Mouse (Mus musculus): ENCODE measurements at regions not wholly inside any gene's neighbourhood (a gene's known extent, or its start where the extent isn't known, plus 50 kb on each side); places are given as distances from the start of the nearest gene placed in this dataset.
"Not testable (repeated sequence)": the region's sequence is repeated elsewhere in the genome, so short reads cannot be mapped to it uniquely, and the experiment has no call there.

DNA sequence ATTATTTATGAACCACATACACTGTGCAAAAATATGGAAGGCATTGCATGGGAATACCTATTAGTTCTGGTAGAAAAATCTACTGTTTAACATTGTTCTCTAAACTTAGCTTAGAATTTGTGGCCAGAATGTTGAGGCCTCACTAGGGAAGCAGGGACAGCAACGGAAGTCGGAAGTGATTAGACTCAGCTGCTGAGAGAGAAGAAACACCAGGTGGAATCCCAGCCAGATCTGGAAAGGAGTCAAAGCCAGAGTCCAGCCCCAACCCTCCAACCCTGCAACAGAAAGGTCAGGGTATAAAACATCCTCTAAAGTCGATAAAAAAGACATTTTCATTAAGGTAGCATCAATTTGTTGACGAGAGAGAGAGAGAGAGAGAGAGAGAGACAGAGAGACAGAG is 258.9 kb downstream of the Pou4f1 start:
- DNase-seq (ENCODE audit: low spot score in 2 of 2), result no peak

DNA sequence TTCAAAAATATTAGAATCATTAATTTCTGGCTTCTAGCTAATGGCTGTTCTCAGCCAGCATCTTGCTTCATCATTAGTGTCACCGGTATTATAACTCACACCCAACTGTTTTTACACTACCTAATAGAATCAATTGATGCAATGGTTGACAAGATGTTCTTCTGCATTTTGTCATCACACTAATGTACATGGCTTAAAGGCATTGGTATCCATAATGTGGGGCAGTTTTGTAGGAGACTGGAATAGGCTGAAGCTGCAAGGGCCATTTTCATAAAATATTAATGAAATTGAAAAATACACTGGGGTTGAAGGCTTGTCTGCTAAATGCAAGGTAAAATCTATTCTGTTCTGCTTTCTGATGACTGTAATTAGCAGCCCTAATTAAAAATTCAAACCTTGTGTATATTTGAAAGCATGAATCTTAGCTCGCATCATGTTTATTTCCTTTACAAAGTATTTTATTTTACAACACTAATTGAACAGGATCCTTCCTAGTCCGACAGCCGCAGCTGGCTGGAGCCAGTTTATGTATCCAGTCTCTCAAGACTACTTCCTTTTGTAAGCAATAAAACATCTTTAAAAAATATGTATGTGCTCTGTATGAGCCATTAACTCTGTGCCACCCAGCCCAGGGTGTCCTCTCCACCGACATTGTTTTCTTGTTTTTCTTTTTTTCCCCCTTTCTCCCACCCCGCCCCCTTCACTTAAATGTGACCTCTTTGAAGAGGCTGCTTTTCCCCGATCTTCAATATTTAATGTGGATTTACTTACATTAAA is 259.6 kb downstream of the Pou4f1 start:
- DNase-seq (ENCODE audit: low spot score in 2 of 2), result no peak

DNA sequence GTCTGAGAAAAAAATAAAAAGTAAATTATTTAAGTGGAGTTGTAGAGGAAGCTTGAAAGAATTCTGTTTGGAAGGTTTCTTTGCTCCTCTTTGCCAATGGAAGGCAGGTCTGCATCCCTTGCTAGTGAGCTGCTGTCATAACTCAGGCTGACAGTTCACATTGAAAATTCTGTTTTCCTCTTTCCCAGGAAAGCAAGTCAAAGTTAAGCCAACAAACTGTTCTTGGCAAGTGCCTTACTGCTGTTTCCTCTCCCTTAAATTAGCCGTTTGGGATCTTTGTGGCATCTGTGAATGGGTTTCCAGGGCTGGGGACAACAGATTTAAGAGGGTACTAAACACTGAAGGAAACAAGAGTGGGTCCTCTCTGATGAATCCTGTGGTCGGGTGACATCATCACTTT is 261.2 kb downstream of the Pou4f1 start:
- no peak for DNase-seq (ENCODE audit: low spot score in 2 of 2)

DNA sequence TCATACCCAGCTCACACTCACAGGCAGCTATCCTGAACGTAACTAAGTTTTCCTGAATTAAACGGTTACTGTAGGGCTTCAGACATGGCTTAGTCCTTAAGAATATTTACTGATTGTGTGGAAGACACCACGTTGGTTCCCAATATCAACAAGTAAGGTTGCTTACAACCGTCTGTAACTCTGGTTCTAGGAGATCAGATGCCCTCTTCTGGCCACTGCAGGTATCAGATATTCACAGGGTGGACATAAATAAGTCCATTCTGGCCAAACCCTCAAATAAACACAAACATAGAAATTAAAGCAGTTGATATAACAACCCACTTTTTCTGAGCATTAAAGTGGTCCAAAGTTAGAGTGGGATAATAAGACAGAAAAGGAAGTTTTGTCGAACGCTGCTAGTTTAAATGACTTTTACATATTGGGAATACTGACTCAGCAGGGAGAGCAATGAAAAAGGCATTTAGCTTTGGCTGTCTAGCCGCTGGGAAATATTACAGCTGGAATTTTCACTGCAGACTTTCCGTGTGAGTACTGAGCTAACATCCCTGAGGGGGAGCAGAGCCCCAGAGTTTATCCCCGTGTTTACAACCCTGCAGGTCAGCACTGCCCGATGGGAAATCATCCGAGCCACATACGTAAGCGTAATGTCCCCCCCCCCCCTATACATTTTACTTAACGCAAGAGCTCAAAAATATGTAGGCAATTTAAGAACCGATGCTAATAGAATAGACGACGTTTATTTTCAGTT is 264.4 kb downstream of the Pou4f1 start:
- no peak for DNase-seq (ENCODE audit: low spot score in 2 of 2)

DNA sequence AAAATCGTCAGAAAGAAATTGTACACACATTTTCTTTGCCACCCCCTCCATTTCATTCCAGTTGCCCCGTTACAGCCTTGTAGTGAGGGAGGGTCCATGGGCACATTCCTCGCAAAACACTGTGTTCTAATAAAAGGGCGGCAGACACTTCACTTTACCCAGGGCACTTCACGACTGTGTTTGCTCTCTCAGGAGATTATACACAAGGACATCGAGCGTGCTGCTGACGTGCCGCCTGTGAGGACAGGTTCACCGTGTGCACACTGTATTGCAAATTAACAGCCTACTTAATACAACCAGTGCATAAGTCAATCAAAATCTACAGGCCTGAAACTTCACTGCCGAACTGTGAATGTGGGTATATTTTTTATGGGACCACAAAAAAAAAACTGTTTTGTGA is 274.6 kb downstream of the Pou4f1 start:
- DNase-seq (ENCODE audit: low spot score in 2 of 2), result no peak

DNA sequence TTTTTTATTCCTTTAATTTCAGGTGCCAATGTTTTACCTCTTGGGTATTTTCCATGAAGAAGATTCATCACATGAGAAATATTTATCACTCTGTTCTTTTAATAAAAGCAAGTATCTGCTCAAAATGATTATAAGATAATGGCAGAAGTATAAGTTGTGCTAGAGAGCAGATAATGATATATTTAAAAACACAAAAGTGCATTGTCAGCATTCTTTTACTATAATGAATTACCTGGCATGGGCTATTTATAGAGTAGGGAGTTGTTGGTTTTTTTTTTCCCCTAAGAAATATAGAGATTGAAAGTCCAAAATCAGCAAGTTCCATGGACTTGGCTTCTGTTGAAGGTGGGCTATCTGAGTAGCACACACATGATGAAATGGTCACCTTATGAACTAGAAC is 292.7 kb downstream of the Pou4f1 start:
- no peak for DNase-seq (ENCODE audit: low spot score in 2 of 2)

DNA sequence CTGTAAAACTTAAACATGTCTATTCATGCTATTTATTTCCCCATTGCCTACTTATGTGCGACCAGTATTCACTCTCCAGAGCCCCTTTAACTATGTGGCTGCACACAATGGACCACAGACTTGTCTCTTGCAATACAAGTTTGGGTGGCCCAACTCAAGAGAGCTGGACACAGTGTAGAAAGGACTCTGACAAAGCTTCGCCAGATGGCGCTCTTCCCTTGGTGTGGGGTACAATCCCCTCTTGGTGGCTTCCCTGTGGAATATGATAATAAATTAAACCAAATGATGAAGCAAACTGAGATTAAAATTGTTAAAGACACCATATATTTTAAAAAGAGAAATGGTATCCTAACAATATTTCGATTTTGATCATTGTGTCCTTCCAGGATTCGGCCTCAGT is 302.6 kb upstream of the Ednrb start:
- no peak for DNase-seq (ENCODE audit: low spot score in 2 of 2)

DNA sequence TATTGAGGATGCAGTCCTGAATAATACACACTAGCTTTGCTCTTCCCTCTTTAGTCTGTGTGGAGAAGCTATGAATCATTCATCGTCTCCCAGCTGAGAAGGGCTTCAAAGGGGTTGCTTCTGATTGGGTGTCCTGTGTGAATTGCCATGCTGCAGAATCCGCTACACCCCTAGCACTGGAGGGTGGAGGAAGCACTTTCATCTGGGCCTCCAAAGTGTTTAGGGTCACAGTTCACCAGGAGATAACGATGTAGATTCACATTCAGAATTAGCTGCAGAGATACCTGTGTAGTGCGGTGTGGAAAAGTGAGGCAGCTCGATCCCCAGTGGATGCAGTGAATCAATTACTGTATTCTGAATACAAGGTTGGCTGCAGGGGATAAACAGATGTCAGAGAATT is 301.2 kb upstream of the Ednrb start:
- no peak for DNase-seq (ENCODE audit: low spot score in 2 of 2)

DNA sequence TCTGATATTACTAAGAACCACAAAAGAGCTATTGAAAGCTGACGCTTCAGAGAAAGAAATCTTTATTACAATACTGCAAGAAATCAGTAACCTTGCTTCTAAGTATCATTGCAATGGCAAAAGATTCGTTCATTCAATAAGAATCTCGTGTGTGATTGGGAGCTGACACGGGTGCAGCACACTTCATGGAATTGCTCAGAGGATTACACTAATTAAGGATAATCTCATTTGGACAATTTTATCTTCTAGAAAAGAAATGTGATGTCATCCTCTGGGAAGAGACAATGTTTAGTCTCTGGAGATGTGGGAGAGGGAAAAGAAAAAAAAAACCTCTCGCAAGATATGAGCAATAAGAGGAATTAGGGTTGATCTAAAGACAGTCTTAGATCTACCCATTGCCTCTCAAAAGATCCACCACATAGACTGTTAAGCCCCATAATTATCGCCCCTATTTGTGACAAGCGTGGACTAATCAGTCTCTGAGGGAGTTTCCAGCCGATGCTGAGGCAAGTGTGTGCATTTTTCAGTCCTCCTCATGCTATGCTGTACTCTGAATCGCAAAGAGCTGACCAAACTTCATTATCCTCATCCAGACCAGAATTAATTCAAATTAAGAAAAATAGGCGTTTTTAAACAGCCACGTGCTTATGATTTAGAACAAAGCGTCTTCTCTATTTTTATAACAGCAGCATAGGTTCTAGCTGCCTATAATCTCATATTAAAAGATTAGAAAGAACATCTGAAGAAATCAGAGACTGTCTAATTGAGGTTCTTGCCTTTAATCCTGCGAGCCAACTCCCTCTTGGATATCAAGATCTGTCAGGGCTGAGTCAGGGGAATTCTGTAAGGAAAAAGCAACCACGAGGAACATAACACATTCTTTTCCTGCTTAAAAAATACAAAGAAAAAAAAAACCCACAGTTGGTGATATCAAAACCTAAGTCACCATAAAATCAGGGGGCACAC is 271.1 kb upstream of the Ednrb start:
- no peak for DNase-seq (ENCODE audit: low spot score in 2 of 2)

DNA sequence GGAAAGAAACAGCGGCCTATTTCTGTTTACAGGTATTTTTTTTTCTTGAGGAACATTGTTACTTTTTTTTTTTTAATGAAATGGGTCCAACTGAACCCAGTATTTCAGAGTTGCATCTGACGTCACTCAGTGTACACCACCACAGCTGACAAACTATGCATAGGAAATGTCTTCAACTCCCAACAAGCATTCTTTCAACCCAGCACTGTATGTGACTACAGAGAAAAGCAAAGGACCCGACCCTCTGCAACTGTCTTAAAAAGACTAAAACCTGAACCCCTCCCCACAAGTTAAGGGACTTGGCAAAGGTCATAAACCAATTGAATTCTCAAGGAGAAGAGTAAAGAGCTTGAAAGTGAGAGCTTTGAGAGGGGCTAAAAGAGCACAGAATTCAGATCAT is 270.0 kb upstream of the Ednrb start:
- DNase-seq (ENCODE audit: low spot score in 2 of 2), result no peak

DNA sequence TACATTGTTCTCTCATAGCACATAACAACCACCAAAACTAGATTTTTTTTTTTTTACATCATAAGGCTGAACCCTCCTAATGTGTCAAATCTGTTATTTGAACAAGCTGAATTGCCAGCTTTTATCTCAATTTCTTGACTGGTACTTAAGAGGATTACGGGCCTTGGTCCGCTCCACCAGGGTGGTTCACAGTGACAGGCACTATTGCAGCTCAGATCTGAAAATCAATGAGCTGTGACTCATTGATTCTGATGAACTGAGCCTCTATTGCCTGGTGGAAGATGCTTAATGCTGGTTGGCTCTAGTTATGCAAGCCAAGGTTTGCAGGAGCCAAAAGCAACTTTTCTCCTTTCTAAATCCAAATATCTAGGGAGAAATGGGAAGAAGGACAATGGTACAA is 269.2 kb upstream of the Ednrb start:
- DNase-seq (ENCODE audit: low spot score in 2 of 2), result no peak

DNA sequence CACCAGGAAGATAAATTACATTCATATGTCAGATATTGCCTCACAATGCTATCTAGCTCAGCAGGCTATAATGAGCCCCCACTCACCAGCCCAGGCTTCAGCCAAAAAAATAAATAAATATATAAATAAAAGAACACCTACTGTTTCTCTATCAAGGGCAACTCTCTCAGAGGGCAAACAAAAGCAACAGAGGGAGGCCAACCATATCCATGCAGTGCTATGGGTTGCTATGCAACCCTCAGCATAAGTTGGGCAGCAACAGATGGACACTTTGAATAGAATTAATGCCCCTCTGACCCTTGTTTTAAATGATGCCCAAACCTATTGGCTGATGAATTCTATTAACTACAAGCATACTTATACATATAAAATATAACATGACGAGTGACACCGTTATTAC is 242.2 kb upstream of the Ednrb start:
- DNase-seq (ENCODE audit: low spot score in 2 of 2), result no peak

DNA sequence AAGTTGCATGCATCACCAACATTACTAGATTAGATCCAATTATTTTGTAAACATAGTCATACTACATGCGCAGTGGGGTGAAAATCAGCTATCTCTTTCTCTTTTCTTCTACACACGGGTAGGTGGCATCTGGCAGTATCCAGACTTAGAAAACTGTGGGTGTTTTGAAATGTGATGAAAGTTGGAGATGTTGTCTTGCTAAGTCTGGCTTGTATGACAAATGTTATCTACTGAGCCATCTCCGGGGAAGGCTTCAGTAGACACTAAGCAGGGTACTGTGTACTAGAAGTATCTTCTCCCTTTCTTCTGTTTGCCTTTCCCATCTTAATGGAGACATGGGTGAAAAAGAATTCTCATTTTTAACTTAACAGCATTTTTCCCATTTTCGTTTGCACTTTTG is 220.0 kb upstream of the Ednrb start:
- not testable (repeated sequence) for DNase-seq (ENCODE audit: low spot score in 2 of 2)

DNA sequence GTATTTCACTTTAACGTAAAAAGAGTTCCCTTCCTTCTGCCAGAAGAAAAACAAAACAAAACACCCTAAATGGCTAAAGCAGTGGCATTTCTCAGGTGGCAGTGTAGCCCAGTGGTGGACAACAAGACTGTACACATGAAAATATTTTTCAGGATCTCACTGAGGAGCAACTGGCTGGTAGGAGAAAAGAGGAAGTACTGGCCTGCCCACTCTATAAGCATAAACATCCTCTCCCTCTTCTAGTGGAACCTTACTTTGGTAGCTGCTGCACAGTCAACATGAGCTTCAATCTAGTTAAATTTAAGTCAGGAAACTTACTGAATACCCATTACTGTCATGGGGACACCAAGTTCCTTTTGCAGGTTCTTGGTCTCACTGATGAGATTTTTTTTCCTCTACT is 209.5 kb upstream of the Ednrb start:
- no peak for DNase-seq (ENCODE audit: low spot score in 2 of 2)

DNA sequence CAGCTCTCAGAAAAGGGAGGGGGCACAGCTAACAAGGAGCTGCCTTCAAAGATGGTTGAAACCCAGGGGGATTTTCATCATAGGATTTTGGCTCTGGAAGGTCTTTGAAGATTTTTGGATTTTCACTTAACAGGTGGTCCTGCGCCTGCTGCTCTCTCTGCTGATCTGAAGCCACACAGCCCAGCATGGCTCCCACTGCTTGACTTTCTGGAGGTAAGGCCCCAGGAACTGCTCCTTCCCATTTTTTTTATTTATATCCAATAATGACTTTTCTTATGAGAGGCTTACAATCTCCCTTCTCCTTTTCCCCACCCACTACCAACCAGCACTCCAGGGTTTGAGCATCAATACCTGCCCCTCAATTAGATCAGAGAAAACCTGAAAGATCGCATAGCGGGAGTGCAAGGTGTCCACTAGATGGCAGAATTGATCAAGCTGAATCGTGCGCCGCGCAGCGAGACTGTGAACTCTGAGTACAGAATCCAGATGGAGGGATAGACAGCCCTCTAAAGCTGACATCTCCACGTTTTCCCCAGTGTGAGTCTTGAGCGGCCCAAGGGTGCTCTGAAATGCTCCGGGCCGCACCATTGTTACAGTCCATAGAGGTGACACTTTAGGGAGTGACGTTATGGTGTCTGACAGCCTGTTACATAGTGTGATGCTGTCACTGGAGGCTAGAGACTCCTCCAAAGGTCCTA is 194.6 kb upstream of the Ednrb start:
- DNase-seq (ENCODE audit: low spot score in 2 of 2), result peak in 1 of 2 experiments; percentile 9

DNA sequence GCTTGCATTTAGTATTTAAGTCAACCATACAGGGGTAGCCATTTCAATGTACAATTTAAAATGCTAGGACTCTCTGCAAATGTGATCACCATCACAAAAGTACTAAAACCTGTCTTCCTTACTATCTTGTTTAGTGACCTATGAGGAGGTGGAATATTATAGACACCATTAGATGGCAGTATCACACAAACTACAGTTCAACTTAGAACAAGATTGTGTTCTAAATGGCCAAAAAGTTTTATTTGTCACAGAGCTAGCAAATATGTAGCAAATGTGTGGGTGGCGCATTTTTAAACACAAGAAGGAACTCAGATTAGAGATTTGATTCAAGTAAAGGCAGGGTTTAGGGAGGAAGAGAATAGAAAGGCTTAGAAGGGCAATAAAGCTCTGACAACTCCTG is 189.4 kb upstream of the Ednrb start:
- no peak for DNase-seq (ENCODE audit: low spot score in 2 of 2)

DNA sequence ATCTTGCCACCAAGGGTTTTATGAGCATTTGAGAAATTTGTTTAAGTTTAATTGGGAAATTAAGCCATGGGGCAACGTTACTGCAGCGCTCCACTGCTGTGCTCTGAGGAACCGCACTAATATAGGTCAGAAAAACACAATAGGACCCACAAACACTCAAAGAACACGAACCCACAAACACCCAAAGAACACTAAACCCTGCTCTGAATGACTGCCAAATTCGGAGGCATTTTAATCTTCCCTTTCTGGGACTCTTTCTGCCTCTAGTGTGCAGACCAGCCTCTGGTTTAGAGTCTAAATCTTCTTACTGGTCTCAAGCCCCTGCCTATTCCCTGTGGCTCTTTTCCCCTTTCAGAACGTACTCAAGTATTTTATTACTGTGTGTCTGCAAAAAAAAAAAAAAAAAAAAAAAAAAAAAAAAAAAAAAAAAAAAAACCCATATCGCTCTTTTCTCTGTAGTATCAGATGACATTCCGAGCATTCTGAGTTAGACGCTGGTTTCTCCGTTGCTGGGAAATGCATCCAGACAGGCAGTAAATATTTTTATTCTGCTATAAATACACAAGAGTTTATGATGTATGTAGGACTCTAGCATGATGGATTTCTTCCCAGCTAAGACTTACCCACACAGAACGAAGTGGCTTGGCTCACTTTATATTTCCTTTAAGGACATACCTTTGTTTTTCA is 186.7 kb upstream of the Ednrb start:
- DNase-seq (ENCODE audit: low spot score in 2 of 2), result no peak

DNA sequence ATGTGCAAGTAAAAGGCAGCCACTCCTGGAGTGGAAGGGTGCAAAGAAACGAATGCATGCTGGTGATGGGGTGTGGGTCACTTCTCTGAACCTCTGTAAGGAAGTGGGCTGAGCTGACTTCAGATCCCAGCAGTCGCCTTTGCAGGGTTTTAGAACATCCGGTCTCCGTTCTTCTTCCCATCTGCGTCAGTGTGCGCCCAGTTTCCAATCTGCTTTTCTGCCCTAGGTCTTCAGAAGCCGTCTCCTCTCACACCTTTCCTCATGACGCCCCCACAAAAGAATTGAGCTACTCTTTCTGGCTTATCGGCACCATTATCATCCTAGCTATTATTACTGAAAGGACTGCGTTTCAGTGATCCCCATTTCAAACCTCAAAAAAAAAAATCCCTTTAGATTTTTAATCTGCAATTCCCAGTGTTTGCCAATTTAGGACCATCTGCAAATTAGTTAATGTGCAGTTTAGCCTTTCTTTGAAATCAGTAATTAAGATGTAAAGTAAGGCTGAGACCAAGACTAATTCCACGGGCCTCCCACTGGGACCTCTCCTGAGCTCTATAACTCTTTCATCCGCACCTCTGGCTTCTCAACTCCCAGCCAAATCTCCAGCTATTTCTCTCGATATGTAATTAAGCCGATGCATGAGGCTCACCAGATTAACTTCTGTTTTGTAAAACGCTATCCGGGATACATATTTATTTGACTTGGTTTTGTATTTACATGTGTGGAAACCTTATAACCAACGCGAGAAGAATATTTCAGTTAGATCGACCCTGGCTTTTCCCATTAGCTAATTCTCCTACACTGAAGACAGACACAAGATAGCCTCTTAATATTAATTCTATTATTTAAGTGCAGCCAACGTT is 185.7 kb upstream of the Ednrb start:
- DNase-seq (ENCODE audit: low spot score in 2 of 2), result no peak

DNA sequence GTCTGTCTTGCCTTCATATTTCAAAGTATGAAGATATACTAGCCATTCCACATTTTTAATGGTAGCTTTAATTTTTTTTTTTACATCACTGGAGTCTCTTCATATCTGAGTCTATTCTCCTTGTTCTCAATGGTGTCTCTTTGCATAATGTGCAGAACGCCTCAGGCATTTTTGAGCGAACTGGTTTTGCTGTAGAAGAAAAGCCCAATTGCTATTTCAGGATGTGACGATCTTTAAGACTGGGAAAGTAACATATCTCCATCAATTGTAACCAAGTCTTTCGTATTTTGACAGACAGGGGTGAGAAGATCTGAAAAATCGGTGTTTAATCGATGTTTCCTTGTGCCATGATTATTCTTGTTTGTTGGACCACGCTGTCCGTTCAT is 183.7 kb upstream of the Ednrb start:
- DNase-seq (ENCODE audit: low spot score in 2 of 2), result no peak

Data from adrenal gland, postnatal 4 days (tissue).